Mouse (Mus musculus): ENCODE measurements around the gene Pou3f1.

Pou3f1 gene

GRCm38 (mm10) chr4:124656854-124657650, 445 bp downstream of the Pou3f1 start:
- DNase-seq (ENCODE audit: low read depth, low spot score), result peak; percentile 69

DNA sequence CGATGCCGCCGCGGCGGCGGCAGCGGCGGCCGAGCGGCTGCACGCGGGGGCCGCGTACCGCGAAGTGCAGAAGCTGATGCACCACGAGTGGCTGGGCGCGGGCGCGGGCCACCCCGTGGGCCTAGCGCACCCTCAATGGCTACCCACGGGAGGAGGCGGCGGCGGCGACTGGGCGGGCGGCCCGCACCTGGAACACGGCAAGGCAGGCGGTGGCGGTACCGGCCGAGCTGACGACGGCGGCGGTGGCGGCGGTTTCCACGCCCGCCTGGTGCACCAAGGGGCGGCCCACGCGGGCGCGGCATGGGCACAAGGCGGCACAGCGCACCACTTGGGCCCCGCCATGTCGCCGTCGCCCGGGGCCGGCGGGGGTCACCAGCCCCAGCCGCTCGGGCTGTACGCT, 1.2 kb downstream of the Pou3f1 start:
- DNase-seq (ENCODE audit: low read depth, low spot score), result no peak

DNA sequence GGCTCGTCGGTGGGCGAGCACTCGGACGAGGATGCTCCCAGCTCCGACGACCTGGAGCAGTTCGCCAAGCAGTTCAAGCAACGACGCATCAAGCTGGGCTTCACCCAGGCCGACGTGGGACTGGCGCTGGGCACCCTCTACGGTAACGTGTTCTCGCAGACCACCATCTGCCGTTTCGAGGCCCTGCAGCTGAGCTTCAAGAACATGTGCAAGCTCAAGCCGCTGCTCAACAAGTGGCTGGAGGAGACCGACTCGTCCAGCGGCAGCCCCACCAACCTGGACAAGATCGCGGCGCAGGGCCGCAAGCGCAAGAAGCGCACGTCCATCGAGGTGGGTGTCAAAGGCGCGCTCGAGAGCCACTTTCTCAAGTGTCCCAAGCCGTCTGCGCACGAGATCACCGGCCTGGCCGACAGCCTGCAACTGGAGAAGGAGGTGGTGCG, 1.8 kb downstream of the Pou3f1 start:
- no peak for DNase-seq (ENCODE audit: low read depth, low spot score)

GRCm38 (mm10) chr4:124659251-124660217, 2.9 kb downstream of the Pou3f1 start:
- no peak for DNase-seq (ENCODE audit: low read depth, low spot score)

DNA sequence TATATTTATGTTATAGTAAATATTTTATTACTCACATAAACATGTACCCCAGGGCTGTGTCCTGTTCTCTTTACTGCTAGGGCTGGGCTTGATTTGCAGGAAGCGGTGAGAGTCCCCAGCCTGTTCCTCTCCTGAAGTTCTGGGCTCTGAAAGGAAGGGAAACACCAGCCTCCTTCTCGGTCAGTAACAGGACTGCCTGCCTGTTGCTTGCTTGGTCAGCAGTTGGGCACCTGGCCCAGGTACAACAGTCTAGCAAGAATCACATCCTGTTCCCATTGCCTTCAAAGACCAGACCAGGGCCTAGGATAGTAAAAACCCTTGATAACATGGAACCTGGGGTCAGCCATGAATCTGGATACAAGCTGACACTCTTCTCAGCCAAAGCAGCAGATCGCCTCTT, 4.0 kb downstream of the Pou3f1 start:
- no peak for DNase-seq (ENCODE audit: low read depth, low spot score)

DNA sequence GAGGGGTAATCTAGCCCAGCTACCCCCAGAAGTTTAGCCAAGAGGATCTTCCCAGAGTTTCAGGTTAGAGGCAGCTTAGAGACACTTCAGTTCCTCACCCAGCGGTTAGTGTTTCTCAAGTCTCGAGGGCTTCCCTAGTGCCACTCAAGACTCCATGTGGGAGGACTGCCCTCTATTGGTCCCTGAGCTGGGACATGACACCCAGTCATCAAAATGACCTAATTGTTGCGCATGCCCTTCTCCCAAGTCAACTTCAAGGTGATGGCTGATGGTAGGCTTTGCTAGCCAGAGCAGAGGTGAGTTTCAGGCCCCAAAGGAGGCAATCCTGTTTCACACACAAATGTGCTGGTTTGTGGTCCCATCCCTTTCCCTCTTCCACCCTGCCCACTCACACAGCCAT, 6.4 kb downstream of the Pou3f1 start:
- DNase-seq (ENCODE audit: low read depth, low spot score), result no peak

DNA sequence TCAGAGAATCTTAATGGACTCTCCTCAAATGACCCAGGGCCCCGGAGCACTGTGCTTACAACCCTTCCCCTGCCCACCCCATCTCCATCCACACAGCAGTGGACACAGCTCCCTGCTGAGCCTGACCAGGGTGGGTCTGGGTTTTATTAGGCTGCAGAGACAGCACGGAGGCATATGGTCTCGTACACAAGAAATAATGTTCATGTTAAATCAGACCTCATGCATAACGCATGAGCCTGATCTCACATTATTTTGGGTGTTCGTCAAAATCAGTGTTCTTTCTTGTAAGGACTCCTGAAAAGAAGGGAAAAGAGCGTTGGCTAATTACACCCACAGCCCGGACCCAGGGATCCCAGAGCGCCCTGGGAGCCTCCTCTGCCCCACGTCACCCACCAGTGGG, 7.6 kb downstream of the Pou3f1 start:
- no peak for DNase-seq (ENCODE audit: low read depth, low spot score)

GRCm38 (mm10) chr4:124664604-124665003, 8.0 kb downstream of the Pou3f1 start:
- DNase-seq (ENCODE audit: low read depth, low spot score), result no peak

- no peak for DNase-seq (ENCODE audit: low read depth, low spot score)
Measured at GRCm38 (mm10) chr4:124667476-124668033, 10.9 kb downstream of the Pou3f1 start.

DNA sequence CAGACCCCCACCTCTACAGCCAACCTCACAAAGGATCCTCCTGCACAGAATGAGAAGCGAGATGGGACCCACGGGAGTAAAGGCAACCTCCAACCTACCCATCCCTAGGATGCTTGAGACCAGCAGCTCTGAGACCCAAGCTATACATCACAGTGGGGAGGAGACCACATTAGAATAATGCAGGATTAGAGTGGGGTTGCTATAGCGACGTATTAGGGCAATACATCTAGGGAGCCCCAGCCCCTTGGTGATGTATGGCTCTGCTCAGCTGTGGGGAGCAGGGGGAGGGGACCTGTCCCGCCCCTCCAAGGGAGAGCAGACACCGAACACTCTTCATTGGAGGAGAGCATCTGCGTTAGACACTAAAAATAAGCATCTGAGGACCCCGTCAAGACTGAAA, 11.5 kb downstream of the Pou3f1 start:
- DNase-seq (ENCODE audit: low read depth, low spot score), result no peak

- no peak for DNase-seq (ENCODE audit: low read depth, low spot score)
Measured at GRCm38 (mm10) chr4:124670232-124670631, 13.6 kb downstream of the Pou3f1 start.

DNA sequence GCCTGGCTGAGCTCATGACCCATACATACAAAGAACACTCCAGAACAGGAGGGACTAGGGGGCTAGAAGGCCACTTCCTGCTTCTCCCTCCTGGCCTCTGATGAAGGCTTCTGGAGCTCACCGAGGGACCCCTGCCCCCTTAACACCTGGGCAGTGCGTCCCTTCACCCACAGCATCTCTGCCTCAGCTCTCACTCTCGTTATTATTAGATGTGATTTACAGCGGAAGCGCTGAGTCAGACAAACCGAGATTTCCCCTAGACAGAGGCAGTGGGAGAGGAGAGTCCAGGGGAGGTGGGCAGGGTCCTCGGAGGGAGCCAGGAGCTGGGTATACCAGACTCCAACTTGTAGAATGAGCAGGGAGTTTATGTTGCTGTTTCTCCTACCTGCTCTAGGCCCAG, 15.0 kb downstream of the Pou3f1 start:
- no peak for DNase-seq (ENCODE audit: low read depth, low spot score)

DNA sequence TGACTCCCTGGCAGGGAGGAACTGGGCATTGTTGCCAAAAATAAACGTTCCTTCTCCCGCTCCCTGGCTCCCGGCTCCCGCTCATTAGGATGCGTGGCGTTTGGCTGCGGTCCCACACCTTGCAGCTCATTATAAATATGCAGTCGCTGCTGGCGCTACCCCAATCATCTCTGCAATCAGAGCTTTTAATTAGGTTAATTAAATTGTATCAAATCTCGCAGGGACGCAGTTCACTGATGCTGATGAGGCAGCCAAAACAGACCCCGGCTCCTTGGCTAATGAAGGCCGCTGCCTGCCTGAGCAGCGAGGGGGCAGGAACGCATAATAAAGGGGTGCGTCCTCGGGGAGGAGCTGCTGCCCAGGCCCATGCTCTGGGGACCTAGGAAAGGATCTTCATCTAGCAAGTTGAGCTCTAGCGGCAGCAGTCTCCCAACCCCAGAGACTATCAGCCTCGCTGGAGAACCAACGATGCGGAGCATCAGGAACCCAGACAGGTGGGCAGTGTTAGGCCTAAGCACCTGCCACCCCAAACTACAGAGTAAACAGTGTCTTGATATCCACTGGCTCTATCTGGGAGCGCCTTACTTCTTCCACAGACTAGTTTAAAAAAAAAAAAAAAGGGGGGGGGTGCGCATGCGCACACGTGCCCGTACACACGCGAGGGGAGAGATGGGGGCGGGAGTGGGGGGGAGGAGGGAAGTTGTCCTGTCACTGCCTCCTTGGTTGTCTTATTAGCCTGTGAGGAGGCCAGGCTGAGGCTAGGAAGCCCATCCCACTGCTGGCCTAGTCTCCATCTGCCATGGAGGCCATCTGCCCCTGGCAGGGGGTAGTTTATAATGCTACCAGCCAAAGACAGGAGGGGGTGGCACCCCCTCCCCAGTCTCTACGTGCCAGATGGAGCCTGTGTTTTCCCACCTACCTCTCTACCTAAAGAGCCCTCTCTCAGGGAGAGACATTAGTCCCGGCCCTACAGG, 16.0 kb downstream of the Pou3f1 start:
- no peak for DNase-seq (ENCODE audit: low read depth, low spot score)

DNA sequence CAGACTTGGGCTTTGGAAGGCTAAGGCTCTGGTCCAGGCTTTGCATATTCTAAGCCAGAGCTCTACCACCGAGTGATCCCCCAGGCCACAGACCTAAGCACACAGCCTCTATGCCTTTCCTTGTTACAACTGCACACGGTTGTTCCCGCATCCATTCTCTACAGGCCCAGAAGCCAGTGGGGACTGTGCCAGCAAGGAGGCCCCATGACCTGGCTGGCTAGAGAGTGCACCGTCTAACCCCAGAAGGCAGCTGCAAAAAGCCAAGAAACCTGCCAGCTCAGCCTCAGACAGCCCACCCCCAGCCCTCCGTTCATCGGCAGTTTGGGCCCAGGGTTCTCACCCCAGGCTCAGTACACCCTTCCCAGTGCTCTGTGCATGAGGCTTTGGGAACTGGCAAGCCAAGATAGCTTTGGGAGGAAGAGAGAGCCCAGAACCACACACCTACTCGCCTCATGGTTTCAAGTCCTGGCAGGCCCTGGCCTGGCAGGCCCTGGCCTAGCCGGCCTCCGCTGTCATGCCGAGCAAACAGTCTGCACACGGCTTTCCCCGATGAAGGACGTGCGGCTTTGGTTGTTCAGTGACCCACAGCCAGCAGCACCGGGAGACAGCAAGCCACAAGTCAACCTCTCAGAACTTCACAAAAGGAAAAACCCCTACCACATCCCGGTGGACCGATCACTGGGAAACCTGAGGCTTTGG, 17.9 kb downstream of the Pou3f1 start:
- no peak for DNase-seq (ENCODE audit: low read depth, low spot score)

DNA sequence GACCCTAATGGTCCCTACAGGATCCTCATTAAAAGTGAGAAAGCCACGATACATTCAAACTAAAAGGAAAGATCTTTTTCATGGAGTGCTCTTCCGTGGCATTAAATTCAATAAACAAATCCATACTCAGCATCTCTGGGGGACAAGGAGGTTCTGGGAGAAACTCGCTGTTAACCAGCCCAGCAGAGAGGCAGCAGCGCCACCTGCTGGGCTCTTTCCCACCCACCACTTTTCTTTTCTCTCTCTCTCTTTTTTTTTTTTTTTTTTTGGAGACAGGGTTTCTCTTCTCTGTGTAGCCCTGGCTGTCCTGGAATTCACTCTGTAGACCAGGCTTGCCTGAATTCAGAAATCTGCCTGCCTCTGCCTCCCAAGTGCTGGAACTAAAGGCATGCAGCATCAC, 18.4 kb downstream of the Pou3f1 start:
- DNase-seq (ENCODE audit: low read depth, low spot score), result no peak

- no peak for DNase-seq (ENCODE audit: low read depth, low spot score)
Measured at GRCm38 (mm10) chr4:124675958-124676357, 19.4 kb downstream of the Pou3f1 start.

- no peak for DNase-seq (ENCODE audit: low read depth, low spot score)
Measured at GRCm38 (mm10) chr4:124682270-124682669, 25.7 kb downstream of the Pou3f1 start.

DNA sequence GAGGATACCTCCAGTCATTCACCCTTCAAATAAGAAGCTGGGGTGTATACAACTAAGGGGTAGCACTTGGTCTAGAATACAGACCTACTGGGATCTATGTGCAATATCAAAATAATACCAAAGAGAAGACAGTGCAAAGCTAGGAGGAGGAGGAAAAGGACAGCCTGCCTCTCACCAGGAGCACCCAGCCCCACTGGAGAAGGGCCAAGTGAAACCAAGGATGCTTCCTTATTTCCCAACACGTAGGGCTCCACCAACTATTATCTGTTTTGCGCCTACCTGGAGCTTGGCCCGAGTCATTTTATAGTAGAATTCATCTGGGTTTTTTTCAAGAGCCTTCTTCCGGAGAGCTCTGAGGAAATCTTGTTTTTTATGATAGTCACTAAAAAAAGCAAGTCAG, 26.9 kb downstream of the Pou3f1 start:
- no peak for DNase-seq (ENCODE audit: low read depth, low spot score)

- DNase-seq (ENCODE audit: low read depth, low spot score), result no peak
Measured at GRCm38 (mm10) chr4:124685004-124685403, 28.4 kb downstream of the Pou3f1 start.

GRCm38 (mm10) chr4:124685453-124685852, 28.8 kb downstream of the Pou3f1 start:
- no peak for DNase-seq (ENCODE audit: low read depth, low spot score)
